Mouse (Mus musculus) stomach, postnatal 0 days (tissue): ENCODE measurements at regions not wholly inside any gene's neighbourhood (a gene's known extent, or its start where the extent isn't known, plus 50 kb on each side); places are given as distances from the start of the nearest gene placed in this dataset.

Experiments
- CTCF ChIP-seq: IDR thresholded peaks from 2 replicates; pipeline ENCODE4 v1.5.1; 2016; ENCODE audit warnings: antibody characterized with exemption, low read depth, mild to moderate bottlenecking, moderate library complexity
- EP300 ChIP-seq: optimal IDR thresholded peaks from 2 replicates; pipeline ENCODE3; 2016; ENCODE audit warnings: antibody characterized with exemption

- no peak for TF ChIP-seq CTCF
- TF ChIP-seq EP300: no peak
Measured at GRCm38 (mm10) chr6:143706451-143706850, 539.4 kb downstream of the Etnk1 start.
